Mouse (Mus musculus): ENCODE measurements around the gene Gm3238. TPM values are rescaled to one million over a fixed set of nuclear protein-coding genes. Genes with fewer than 3 reads are reported as not detected.

The Gm3238 gene
- polyA plus RNA-seq (2014; fragmentation: Illumina TruSeq; extraction: RNeasy Lipid Tissue Mini Kit (QIAGEN cat#74804); ENCODE audit: low read depth, low replicate concordance), result not detected

GRCm38 (mm10) chr10:77771225-77771624, at the start of gene Gm3238:
TSS of gene Gm3238 (minus strand) at chr10:77771325.

GRCm38 (mm10) chr10:77814382-77814781, 43.3 kb upstream of the Gm3238 start, which contains the start of gene Gm2696:
TSS of gene Gm2696 (plus strand) at chr10:77814682.

DNA sequence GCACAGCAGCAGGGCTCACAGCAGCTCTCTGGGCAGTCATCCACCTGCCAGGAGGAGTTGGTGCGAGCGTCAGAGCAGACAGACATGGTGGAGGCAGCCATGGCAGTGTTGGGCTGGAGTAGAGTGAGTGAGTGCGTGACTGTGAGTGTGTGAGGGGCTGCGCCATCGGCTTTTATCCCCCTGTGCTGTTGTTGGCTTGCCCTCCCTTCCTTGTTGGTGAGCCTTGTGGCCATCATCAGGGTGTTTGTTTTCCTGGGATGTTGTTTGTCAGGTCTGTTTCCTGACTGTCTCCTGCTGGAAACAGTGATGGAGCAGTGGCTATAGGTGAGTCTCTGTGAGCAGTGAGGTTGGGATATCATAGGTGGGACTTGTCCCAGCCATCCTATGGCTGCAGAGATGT, 40.6 kb upstream of the Gm3238 start, which contains the start of gene Gm9507:
Gene Gm9507, minus strand, starts transcription at position 101 of the 400 bp plus-strand sequence.

DNA sequence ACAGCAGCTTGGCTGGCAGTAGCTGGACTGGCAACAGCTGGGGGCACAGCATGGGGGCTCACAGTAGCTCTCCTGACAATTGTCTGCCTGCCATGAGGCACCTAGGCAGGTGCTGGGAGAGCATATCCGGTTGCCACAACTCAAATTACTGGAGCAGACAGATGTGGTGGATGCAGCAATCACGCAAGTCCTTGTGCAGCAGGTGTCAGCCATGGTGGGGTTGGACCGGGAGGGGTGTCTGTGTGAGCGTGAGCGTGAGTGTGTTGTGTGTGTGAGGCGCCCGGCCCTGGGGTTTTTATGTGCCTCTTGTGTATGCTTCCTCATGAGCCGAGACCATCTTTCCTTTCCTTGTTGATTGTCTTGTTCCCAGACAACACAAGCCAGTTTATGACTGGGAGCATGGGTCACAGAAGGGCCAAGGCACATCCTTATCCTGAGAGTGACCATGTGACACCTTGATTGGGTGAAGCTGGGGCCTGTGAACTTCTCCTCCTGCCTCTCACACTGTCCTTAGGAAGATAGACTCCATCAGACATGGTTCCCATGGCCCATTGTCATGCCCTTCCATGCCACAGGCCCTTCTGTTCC, 27.9 kb upstream of the Gm3238 start, which contains the start of gene Gm19668:
Gene Gm19668, minus strand, starts transcription at position 213 of the 588 bp plus-strand sequence.

GRCm38 (mm10) chr10:77794976-77795375, 23.9 kb upstream of the Gm3238 start, which contains the start of gene Gm9639:
TSS of gene Gm9639 (minus strand) at chr10:77795076.

GRCm38 (mm10) chr10:77787876-77788275, 16.8 kb upstream of the Gm3238 start, which contains the start of gene Gm7137:
TSS of gene Gm7137 (minus strand) at chr10:77788200.

GRCm38 (mm10) chr10:77782442-77782841, 11.3 kb upstream of the Gm3238 start, which contains the start of gene Gm3250:
TSS of gene Gm3250 (minus strand) at chr10:77782542.

GRCm38 (mm10) chr10:77776844-77777243, 5.7 kb upstream of the Gm3238 start, which contains the start of gene Gm7138:
TSS of gene Gm7138 (minus strand) at chr10:77776944.

DNA sequence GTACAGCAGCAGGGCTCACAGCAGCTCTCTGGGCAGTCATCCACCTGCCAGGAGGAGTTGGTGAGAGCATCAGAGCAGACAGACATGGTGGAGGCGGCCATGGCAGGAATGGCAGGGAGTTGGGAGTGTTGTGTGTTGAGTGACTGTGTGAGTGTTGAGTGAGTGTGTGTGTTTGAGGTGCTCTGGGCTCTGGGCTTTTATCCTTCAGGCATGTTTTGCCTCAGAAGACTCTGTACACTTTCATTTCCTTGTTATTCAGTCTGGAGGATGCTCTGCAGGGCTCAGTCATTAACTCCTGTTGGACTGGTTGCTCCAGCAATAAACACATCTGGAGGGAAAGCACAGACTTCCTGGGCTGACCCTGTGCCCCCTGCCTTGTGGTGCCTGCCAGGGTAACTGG, 11.5 kb downstream of the Gm3238 start, which contains the start of gene Gm3233:
Gene Gm3233, minus strand, starts transcription at position 101 of the 400 bp plus-strand sequence.

DNA sequence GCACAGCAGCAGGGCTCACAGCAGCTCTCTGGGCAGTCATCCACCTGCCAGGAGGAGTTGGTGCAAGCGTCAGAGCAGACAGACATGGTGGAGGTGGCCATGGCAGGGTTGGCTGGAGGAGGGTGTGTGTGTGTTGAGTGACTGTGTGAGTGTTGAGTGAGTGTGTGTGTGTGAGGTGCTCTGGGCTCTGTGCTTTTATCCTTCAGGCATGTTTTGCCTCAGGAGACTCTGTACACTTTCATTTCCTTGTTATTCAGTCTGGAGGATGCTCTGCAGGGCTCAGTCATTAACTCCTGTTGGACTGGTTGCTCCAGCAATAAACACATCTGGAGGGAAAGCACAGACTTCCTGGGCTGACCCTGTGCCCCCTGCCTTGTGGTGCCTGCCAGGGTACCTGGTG, 19.9 kb downstream of the Gm3238 start, which contains the start of gene Gm9736:
Gene Gm9736, minus strand, starts transcription at position 101 of the 400 bp plus-strand sequence.

DNA sequence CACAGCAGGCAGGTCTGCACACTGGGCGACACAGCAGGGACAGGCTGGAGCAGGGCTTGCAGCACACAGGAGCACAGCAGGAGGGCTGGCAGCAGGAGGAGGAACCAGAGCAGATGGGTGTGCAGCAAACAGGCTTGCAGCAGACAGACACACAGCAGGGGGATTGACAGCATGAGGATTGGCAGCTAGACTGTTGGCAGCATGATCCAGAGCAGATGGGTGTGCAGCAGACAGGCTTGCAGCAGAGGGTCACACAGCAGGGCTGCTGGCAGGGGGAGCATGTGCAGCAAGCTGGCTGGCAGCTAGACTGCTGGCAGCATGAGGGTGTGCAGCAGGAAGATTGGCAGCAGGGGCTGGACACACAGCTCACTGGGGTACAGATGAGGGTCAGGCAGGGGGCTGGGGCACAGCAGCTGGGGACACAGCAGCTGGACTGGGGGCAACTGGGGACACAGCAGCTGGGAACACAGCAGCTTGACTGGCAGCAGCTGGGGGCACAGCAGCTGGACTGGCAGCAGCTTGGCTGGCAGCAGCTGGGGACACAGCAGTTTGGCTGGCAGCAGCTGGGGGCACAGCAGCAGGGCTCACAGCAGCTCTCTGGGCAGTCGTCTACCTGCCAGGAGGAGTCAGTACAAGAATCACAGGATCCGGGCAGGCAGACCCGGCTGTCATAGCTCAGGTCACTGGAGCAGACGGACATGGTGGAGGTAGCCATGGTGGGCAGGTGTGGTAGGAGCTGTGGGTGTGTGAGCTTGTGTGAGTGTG, 29.0 kb downstream of the Gm3238 start, which contains the start of gene Gm18596:
Gene Gm18596, minus strand, starts transcription at position 715 of the 765 bp plus-strand sequence.

DNA sequence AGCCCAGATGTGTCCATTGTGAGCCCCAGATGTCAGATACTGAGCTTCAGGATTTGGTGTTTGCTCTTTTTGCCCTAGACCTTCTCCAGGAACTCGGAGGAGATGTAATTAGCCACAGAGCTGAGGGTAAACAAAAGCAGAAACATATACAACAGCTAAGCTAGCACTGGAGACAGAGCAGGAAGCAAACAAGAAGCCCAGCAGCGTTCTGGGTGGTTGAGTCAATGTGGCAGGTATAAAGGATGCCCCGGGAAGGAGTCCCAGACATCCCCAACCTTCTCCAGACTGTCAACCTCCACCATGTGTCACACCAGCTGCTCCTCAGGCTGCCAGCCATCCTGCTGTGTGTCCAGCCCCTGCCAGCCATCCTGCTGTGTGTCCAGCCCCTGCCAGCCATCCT, 44.9 kb downstream of the Gm3238 start, which contains the start of gene Gm10100:
Gene Gm10100, plus strand, starts transcription at position 301 of the 400 bp plus-strand sequence.

Other genes with a start within 250 kb of the Gm3238 start
- gene Itgb2, start 241.1 kb downstream of the Gm3238 start, polyA plus RNA-seq (2014; fragmentation: Illumina TruSeq; extraction: RNeasy Lipid Tissue Mini Kit (QIAGEN cat#74804); ENCODE audit: low read depth, low replicate concordance), result 4.4 TPM
- 132 TPM for gene Pttg1ip, start 189.6 kb downstream of the Gm3238 start, polyA plus RNA-seq (2014; fragmentation: Illumina TruSeq; extraction: RNeasy Lipid Tissue Mini Kit (QIAGEN cat#74804); ENCODE audit: low read depth, low replicate concordance)
- gene Sumo3, start 165.2 kb downstream of the Gm3238 start, polyA plus RNA-seq (2014; fragmentation: Illumina TruSeq; extraction: RNeasy Lipid Tissue Mini Kit (QIAGEN cat#74804); ENCODE audit: low read depth, low replicate concordance), result 87.1 TPM
- gene Gm49325, start 165.1 kb downstream of the Gm3238 start, polyA plus RNA-seq (2014; fragmentation: Illumina TruSeq; extraction: RNeasy Lipid Tissue Mini Kit (QIAGEN cat#74804); ENCODE audit: low read depth, low replicate concordance), result not detected
- 65.2 TPM for gene Ube2g2, start 149.1 kb downstream of the Gm3238 start, polyA plus RNA-seq (2014; fragmentation: Illumina TruSeq; extraction: RNeasy Lipid Tissue Mini Kit (QIAGEN cat#74804); ENCODE audit: low read depth, low replicate concordance)
- not detected for gene Tspear, start 84.8 kb downstream of the Gm3238 start, polyA plus RNA-seq (2014; fragmentation: Illumina TruSeq; extraction: RNeasy Lipid Tissue Mini Kit (QIAGEN cat#74804); ENCODE audit: low read depth, low replicate concordance)
- not detected for gene Gm19402, start 80.6 kb downstream of the Gm3238 start, polyA plus RNA-seq (2014; fragmentation: Illumina TruSeq; extraction: RNeasy Lipid Tissue Mini Kit (QIAGEN cat#74804); ENCODE audit: low read depth, low replicate concordance)
- gene Gm9508, start 74.1 kb downstream of the Gm3238 start, polyA plus RNA-seq (2014; fragmentation: Illumina TruSeq; extraction: RNeasy Lipid Tissue Mini Kit (QIAGEN cat#74804); ENCODE audit: low read depth, low replicate concordance), result not detected
- not detected for gene Gm10272, start 64.7 kb downstream of the Gm3238 start, polyA plus RNA-seq (2014; fragmentation: Illumina TruSeq; extraction: RNeasy Lipid Tissue Mini Kit (QIAGEN cat#74804); ENCODE audit: low read depth, low replicate concordance)
- gene Gm10024, start 59.9 kb downstream of the Gm3238 start, polyA plus RNA-seq (2014; fragmentation: Illumina TruSeq; extraction: RNeasy Lipid Tissue Mini Kit (QIAGEN cat#74804); ENCODE audit: low read depth, low replicate concordance), result not detected
- not detected for gene Gm10142, start 55.5 kb downstream of the Gm3238 start, polyA plus RNA-seq (2014; fragmentation: Illumina TruSeq; extraction: RNeasy Lipid Tissue Mini Kit (QIAGEN cat#74804); ENCODE audit: low read depth, low replicate concordance)
- gene Krtap12-1, start 50.7 kb downstream of the Gm3238 start, polyA plus RNA-seq (2014; fragmentation: Illumina TruSeq; extraction: RNeasy Lipid Tissue Mini Kit (QIAGEN cat#74804); ENCODE audit: low read depth, low replicate concordance), result not detected
- gene Gm10100, start 44.8 kb downstream of the Gm3238 start, polyA plus RNA-seq (2014; fragmentation: Illumina TruSeq; extraction: RNeasy Lipid Tissue Mini Kit (QIAGEN cat#74804); ENCODE audit: low read depth, low replicate concordance), result not detected
- gene Gm18596, start 28.7 kb downstream of the Gm3238 start, polyA plus RNA-seq (2014; fragmentation: Illumina TruSeq; extraction: RNeasy Lipid Tissue Mini Kit (QIAGEN cat#74804); ENCODE audit: low read depth, low replicate concordance), result not detected
- not detected for gene Gm9736, start 20.0 kb downstream of the Gm3238 start, polyA plus RNA-seq (2014; fragmentation: Illumina TruSeq; extraction: RNeasy Lipid Tissue Mini Kit (QIAGEN cat#74804); ENCODE audit: low read depth, low replicate concordance)
- gene Gm3233, start 11.6 kb downstream of the Gm3238 start, polyA plus RNA-seq (2014; fragmentation: Illumina TruSeq; extraction: RNeasy Lipid Tissue Mini Kit (QIAGEN cat#74804); ENCODE audit: low read depth, low replicate concordance), result not detected
- not detected for gene Gm7138, start 5.6 kb upstream of the Gm3238 start, polyA plus RNA-seq (2014; fragmentation: Illumina TruSeq; extraction: RNeasy Lipid Tissue Mini Kit (QIAGEN cat#74804); ENCODE audit: low read depth, low replicate concordance)
- not detected for gene Gm3250, start 11.2 kb upstream of the Gm3238 start, polyA plus RNA-seq (2014; fragmentation: Illumina TruSeq; extraction: RNeasy Lipid Tissue Mini Kit (QIAGEN cat#74804); ENCODE audit: low read depth, low replicate concordance)
- not detected for gene Gm7137, start 16.9 kb upstream of the Gm3238 start, polyA plus RNA-seq (2014; fragmentation: Illumina TruSeq; extraction: RNeasy Lipid Tissue Mini Kit (QIAGEN cat#74804); ENCODE audit: low read depth, low replicate concordance)
- not detected for gene Gm9639, start 23.8 kb upstream of the Gm3238 start, polyA plus RNA-seq (2014; fragmentation: Illumina TruSeq; extraction: RNeasy Lipid Tissue Mini Kit (QIAGEN cat#74804); ENCODE audit: low read depth, low replicate concordance)
- gene Gm19668, start 27.8 kb upstream of the Gm3238 start, polyA plus RNA-seq (2014; fragmentation: Illumina TruSeq; extraction: RNeasy Lipid Tissue Mini Kit (QIAGEN cat#74804); ENCODE audit: low read depth, low replicate concordance), result not detected
- not detected for gene Gm9507, start 40.5 kb upstream of the Gm3238 start, polyA plus RNA-seq (2014; fragmentation: Illumina TruSeq; extraction: RNeasy Lipid Tissue Mini Kit (QIAGEN cat#74804); ENCODE audit: low read depth, low replicate concordance)
- gene Gm2696, start 43.4 kb upstream of the Gm3238 start, polyA plus RNA-seq (2014; fragmentation: Illumina TruSeq; extraction: RNeasy Lipid Tissue Mini Kit (QIAGEN cat#74804); ENCODE audit: low read depth, low replicate concordance), result not detected
- gene Krtap10-4, start 55.8 kb upstream of the Gm3238 start, polyA plus RNA-seq (2014; fragmentation: Illumina TruSeq; extraction: RNeasy Lipid Tissue Mini Kit (QIAGEN cat#74804); ENCODE audit: low read depth, low replicate concordance), result not detected
- gene Krtap10-10, start 64.6 kb upstream of the Gm3238 start, polyA plus RNA-seq (2014; fragmentation: Illumina TruSeq; extraction: RNeasy Lipid Tissue Mini Kit (QIAGEN cat#74804); ENCODE audit: low read depth, low replicate concordance), result not detected
- gene Gm36176, start 75.5 kb upstream of the Gm3238 start, polyA plus RNA-seq (2014; fragmentation: Illumina TruSeq; extraction: RNeasy Lipid Tissue Mini Kit (QIAGEN cat#74804); ENCODE audit: low read depth, low replicate concordance), result not detected
- not detected for gene Gm10318, start 81.5 kb upstream of the Gm3238 start, polyA plus RNA-seq (2014; fragmentation: Illumina TruSeq; extraction: RNeasy Lipid Tissue Mini Kit (QIAGEN cat#74804); ENCODE audit: low read depth, low replicate concordance)
- gene Gm3285, start 90.7 kb upstream of the Gm3238 start, polyA plus RNA-seq (2014; fragmentation: Illumina TruSeq; extraction: RNeasy Lipid Tissue Mini Kit (QIAGEN cat#74804); ENCODE audit: low read depth, low replicate concordance), result not detected
- gene Lrrc3, start 131.2 kb upstream of the Gm3238 start, polyA plus RNA-seq (2014; fragmentation: Illumina TruSeq; extraction: RNeasy Lipid Tissue Mini Kit (QIAGEN cat#74804); ENCODE audit: low read depth, low replicate concordance), result 0.13 TPM
- gene Trpm2, start 199.2 kb upstream of the Gm3238 start, polyA plus RNA-seq (2014; fragmentation: Illumina TruSeq; extraction: RNeasy Lipid Tissue Mini Kit (QIAGEN cat#74804); ENCODE audit: low read depth, low replicate concordance), result 0.55 TPM
- 14.6 TPM for gene 1810043G02Rik, start 207.2 kb upstream of the Gm3238 start, polyA plus RNA-seq (2014; fragmentation: Illumina TruSeq; extraction: RNeasy Lipid Tissue Mini Kit (QIAGEN cat#74804); ENCODE audit: low read depth, low replicate concordance)
- gene Pfkl, start 238.8 kb upstream of the Gm3238 start, polyA plus RNA-seq (2014; fragmentation: Illumina TruSeq; extraction: RNeasy Lipid Tissue Mini Kit (QIAGEN cat#74804); ENCODE audit: low read depth, low replicate concordance), result 73.9 TPM

Measured in heart, adult 10 weeks (tissue).